Mouse (Mus musculus) forebrain, embryonic 10.5 days (tissue): ENCODE results near the gene Afg1l. TPM values are rescaled to one million over a fixed set of nuclear protein-coding genes. Genes with fewer than 3 reads are reported as not detected.

ENCODE experiments used
- DNase-seq: peaks from one replicate; pipeline ENCODE4 v3.0.0-alpha.2; 2017; ENCODE audit warnings: low spot score; ENCODE audit errors: extremely low spot score
- H3K27ac ChIP-seq: fragments of 300-500 bp; sonication (generic); 2 replicates; pipeline ENCODE4 v1.5.1; 2016; ENCODE audit warnings: mild to moderate bottlenecking
- H3K27me3 ChIP-seq: fragments of 300-500 bp; sonication (generic); 2 replicates; pipeline ENCODE4 v1.6.1; 2016; ENCODE audit warnings: mild to moderate bottlenecking; ENCODE audit not compliant: poor library complexity, severe bottlenecking
- H3K36me3 ChIP-seq: fragments of 300-500 bp; sonication (generic); replicated peaks from 2 replicates; pipeline ENCODE4 v1.6.1; 2016; ENCODE audit warnings: mild to moderate bottlenecking, moderate library complexity
- H3K4me1 ChIP-seq: fragments of 300-500 bp; sonication (generic); 2 replicates; pipeline ENCODE4 v1.6.1; 2016
- H3K4me3 ChIP-seq: fragments of 300-500 bp; sonication (generic); 2 replicates; pipeline ENCODE4 v1.5.1; 2016; ENCODE audit warnings: mild to moderate bottlenecking, moderate library complexity
- H3K9me3 ChIP-seq: fragments of 300-500 bp; sonication (generic); 2 replicates; pipeline ENCODE4 v1.6.1; 2016; ENCODE audit warnings: mild to moderate bottlenecking, moderate library complexity
- WGBS: fragments of 180-500 bp; shearing (Covaris S2); methylation state at CpG from one replicate; pipeline ENCODE4 v1.1.7; 2016; 5-methylcytosine and 5-hydroxymethylcytosine counted together
- polyA plus RNA-seq: library from polyadenylated mRNA; unstranded; fragments of >200 nt; fragmentation: Nextera tagmentation; extraction: Ambion mirVana; gene quantifications from 2 replicates; pipeline ENCODE4 v1.2.1, GENCODE M21; 2016

The Afg1l gene
- polyA plus RNA-seq, 1 experiment from 2014 or later = 3.6 TPM

DNA sequence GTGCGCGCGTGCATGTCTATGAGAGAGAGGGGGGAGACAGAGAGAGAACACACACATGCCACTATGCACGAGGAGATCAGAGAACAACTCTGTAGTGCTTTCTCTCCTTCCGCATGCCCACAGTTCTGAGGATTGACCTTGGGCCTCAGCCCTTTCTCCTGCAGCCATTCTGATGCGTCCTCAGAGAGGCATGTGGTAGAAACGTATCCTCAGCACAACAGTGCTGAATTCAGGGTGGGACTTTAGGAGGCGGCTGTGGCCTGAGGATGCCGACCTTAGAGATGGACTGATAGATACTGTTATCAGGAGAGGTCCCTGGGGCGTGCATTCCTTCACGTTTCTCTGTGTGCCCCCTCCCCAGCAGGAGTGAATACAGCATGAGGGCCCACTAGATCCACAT lies 87.9 kb downstream of the Afg1l start:
- WGBS = 83% methylated on average over 11 of the region's 11 CpGs
- H3K36me3 ChIP-seq = peaks cover 4% of the 10 kb centered on the region; the same call in 1 of the 2 replicates
- no peak overlapping the region for H3K27ac ChIP-seq
- H3K27me3 ChIP-seq = peaks cover 41% of the 10 kb centered on the region
- no peaks in the 10 kb centered on the region for H3K9me3 ChIP-seq
- no peak for DNase-seq
- no peak overlapping the region for H3K4me3 ChIP-seq
- peaks cover 11% of the 10 kb centered on the region for H3K4me1 ChIP-seq

DNA sequence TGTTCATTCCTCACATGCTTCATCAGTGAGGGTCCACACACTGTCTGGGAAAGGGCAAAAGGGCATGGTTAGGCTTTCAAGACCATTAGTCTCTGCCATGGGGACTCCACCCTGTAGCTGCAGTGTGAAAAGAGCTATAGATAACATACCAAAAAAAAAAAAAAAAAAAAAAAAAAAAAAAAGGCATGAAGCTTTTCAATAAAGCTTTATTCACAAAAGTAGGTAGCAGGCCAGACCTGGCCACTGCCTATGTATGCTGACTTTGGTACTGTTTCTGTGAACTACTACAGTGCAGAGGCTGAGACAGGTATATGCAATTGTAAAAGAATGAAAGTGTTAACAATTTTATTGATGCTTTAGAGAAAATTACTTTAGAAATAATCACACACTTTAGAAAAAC lies 90.2 kb downstream of the Afg1l start:
- H3K4me1 ChIP-seq = peaks cover 33% of the 10 kb centered on the region
- H3K27ac ChIP-seq = no peak overlapping the region
- H3K9me3 ChIP-seq = no peaks in the 10 kb centered on the region
- peaks cover 48% of the 10 kb centered on the region for H3K27me3 ChIP-seq
- no peak overlapping the region for H3K4me3 ChIP-seq
- H3K36me3 ChIP-seq = no peaks in the 10 kb centered on the region
- no peak for DNase-seq

DNA sequence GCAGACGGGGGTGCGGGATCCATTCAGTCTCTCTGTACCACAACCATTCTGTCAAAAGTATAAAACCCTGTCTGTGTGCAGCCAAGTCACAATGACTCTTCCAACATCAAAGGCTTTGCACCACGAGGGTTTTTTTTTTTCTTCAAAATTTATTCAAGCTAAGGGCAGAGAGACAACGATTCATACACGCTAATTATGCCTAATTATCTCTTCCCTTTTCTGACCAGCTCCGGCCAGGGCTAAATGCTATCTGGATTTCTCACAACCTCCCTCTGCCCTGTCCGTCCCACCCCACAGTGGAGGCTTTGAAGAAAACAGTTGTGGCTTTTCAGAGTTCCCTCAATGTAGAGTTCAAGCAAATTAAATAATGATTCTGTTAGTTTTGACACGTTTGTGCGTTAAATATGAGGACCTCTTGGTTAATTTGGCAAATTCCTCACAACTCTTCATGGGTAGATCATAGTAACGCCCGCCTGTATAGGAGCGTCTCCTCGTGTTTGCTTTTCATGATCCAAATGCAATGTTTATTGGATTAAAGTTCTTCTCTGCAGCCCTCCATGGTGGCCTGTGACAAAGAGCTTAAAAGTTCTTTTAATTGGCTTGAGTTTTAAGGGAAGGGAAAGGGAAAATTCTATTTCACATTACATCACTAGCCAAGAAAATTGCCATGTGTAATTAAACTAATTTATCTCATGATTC lies 93.3 kb downstream of the Afg1l start:
- Histone ChIP-seq H3K9me3 (no peaks in the 10 kb centered on the region), H3K27me3 (peaks cover 50% of the 10 kb centered on the region), H3K4me1 (peaks cover 33% of the 10 kb centered on the region), H3K27ac (no peak overlapping the region), H3K36me3 (no peaks in the 10 kb centered on the region), H3K4me3 (peak overlapping the region; percentile 16; the same call in 1 of the 2 replicates)
- 28% methylated on average over 13 of the region's 13 CpGs for WGBS
- peak; percentile 34 for DNase-seq

DNA sequence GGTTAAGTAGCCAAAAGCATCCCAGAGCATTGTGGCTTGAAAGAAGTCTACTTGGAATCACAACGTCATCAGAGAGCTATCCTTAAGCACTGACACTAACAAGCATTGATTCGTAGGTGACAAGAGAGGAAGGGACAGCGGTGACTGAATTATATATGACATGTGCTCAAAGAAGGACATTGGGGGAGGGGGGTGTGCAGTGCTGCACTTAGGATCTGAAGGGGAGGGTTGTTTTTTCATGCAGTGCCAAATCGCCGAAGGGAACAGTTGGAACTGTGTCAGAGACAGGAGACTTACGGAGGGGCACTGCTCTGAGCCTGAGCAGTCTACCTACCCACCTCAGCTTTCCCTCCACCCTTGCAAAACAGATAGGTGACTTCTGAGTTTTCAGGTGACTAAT lies 94.7 kb downstream of the Afg1l start:
- no peak for DNase-seq
- no peak overlapping the region for H3K4me3 ChIP-seq
- 71% methylated on average over 6 of the region's 6 CpGs for WGBS

DNA sequence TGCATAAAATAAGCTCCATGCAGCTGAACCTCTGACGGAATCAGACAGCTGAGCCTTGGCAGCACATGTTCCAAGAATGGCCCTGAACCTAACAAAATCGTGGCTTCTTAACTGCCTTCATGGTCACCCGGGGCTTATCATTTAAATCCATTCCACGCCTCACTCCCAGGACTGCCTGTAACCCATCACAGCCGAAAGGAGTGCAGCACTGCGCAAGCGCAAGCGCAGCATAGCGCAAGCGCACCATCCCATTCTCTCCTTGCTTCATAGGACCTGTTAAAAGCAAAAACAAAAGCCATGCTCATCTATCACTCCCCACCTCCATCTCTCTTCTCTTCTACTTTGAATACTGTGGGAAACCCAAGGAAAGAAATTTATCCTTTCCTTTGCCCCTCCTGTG lies 114.1 kb downstream of the Afg1l start:
- no peaks in the 10 kb centered on the region for H3K4me1 ChIP-seq
- 89% methylated on average over 10 of the region's 10 CpGs for WGBS
- no peak overlapping the region for H3K4me3 ChIP-seq
- no peaks in the 10 kb centered on the region for H3K27me3 ChIP-seq
- DNase-seq = no peak
- H3K9me3 ChIP-seq = 0 out of 2 replicates have a peak, but pooled peaks cover 2% of the 10 kb centered on the region
- no peak overlapping the region for H3K27ac ChIP-seq
- no peaks in the 10 kb centered on the region for H3K36me3 ChIP-seq

More for the DNA sequence above, 94.7 kb downstream of the Afg1l start:
- Histone ChIP-seq H3K27me3 (peaks cover 38% of the 10 kb centered on the region), H3K27ac (no peak overlapping the region), H3K4me1 (peaks cover 33% of the 10 kb centered on the region), H3K36me3 (no peaks in the 10 kb centered on the region), H3K9me3 (no peaks in the 10 kb centered on the region)

DNA sequence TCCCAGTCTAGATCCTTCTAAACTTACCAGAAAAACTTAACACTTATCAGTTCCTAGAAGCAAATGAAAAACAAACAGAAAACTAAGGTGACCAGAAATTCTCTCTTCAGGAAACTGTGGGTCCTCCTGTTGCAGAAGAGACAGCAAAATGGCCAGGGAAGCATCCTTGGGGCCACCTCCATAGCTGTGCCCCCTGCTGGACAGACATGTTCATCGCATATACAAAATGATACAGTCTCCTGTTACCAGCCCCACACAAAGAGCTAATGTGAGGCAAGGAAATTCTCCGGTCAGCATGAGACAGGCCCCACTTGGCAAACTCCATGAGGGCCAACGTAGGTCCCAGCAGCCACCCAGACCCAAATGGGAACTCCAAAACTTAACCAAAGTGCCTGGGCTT lies 122.4 kb downstream of the Afg1l start:
- no peak overlapping the region for H3K4me3 ChIP-seq
- H3K36me3 ChIP-seq = no peaks in the 10 kb centered on the region
- H3K9me3 ChIP-seq = no peaks in the 10 kb centered on the region
- H3K27me3 ChIP-seq = no peaks in the 10 kb centered on the region
- 45% methylated on average over 3 of the region's 3 CpGs for WGBS
- peak; percentile 30 for DNase-seq
- 0 out of 2 replicates have a peak overlapping the region, but pooled peaks have one; percentile 31 for H3K27ac ChIP-seq
- no peaks in the 10 kb centered on the region for H3K4me1 ChIP-seq

DNA sequence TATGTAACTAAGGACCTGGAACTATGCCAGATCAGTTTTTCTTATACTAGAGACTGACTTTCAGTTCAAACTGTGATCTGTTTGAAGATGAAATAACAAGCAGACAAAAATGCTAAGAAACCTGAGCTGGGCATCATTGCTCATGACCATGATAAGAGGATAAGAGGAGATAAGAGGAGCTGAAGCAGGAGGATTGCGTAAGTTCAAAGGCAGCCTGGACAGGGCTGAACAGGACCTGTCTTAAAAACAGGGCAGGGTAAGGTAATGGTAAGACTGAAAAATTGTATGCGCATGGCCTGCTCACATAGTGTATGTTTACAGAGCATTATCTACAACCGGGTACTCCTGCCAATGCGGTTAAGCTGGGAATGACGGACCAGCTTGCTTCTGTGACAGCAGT lies 130.4 kb downstream of the Afg1l start:
- H3K27ac ChIP-seq = no peak overlapping the region
- no peak for DNase-seq
- no peaks in the 10 kb centered on the region for H3K9me3 ChIP-seq
- H3K4me1 ChIP-seq = peaks cover 21% of the 10 kb centered on the region
- 92% methylated on average over 5 of the region's 5 CpGs for WGBS
- no peaks in the 10 kb centered on the region for H3K36me3 ChIP-seq
- H3K4me3 ChIP-seq = no peak overlapping the region
- H3K27me3 ChIP-seq = peaks cover 4% of the 10 kb centered on the region; the same call in 1 of the 2 replicates

DNA sequence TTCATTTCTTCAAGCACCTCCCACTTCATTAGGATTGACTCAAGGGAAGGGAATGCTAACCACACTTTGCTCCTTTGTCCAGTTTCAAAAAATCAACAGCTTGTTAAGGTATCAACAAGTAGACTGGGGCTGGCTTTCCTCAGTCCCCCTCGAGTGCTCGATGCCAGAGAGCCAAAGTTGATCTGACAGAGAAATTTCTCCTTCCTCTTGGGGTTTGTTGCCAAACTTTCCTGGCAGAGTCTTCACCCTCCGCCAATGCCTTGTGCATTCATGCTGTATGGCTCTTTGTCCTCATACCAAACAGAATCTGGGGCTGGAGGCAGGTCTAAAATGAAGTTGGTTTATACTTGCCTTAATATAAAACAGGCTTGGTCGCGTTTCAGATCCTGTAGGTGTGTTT lies 131.2 kb downstream of the Afg1l start:
- Histone ChIP-seq H3K4me3 (no peak overlapping the region), H3K27me3 (peaks cover 4% of the 10 kb centered on the region; the same call in 1 of the 2 replicates), H3K27ac (0 out of 2 replicates have a peak overlapping the region, but pooled peaks have one; percentile 22), H3K9me3 (no peaks in the 10 kb centered on the region), H3K4me1 (peaks cover 21% of the 10 kb centered on the region), H3K36me3 (no peaks in the 10 kb centered on the region)
- no peak for DNase-seq
- WGBS = 75% methylated on average over 5 of the region's 5 CpGs

DNA sequence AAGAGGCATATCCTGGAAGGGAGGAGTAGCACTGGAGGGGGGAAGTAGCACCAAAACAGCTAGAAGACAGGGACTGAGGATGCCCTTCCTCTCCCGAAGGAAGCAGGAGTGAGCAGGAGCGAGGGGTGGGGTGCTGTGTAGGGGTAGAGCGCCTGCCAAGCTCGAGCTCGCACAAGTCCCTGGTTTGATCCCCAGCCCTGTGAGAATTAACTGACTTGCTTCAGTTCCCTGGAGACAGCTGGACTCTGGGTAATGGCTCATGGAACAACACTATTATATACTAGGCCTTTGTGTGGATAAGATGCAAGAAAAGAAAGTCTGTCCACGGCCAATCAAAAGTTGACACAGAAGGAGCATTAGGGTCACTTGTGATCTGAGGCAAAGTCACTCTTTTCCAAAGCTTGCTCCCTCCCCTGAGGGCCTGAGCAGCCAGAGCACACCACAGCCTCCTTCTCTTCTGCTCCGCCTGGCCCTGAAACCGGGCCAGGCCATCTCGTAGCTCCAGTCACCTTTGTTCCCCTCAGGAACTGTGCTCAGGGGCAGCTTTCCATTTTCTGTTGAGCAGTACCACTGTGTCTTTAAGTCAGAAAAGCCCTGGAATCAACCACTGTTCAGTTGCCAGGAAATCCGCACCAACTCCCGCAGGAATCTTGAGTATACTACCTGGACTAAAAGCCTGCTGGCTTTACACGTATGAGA lies 132.0 kb downstream of the Afg1l start:
- Histone ChIP-seq H3K36me3 (no peaks in the 10 kb centered on the region), H3K4me1 (peaks cover 29% of the 10 kb centered on the region), H3K9me3 (no peaks in the 10 kb centered on the region), H3K4me3 (no peak overlapping the region; the same call in 1 of the 2 replicates), H3K27ac (peak overlapping the region; percentile 76), H3K27me3 (peaks cover 4% of the 10 kb centered on the region; the same call in 1 of the 2 replicates)
- 42% methylated on average over 12 of the region's 12 CpGs for WGBS
- DNase-seq = no peak

DNA sequence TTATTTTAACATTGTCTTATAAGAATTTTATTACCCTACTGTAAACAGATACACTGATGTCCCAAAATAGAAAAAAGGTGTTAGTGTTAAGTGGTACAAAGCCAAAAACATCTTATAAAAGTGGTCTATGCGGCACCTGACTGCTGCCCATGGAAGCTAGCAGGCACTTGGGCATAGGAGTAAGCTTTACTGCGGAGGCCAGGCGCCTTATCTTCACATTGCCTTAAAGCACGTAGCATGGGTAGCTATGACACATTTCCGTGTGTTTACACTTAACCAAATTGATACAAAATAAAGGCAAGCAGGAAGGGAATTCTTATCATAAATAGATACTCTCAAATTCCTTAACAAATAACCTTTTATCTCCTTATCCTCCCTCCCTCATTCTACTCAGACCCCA lies 135.7 kb downstream of the Afg1l start:
- DNase-seq = no peak

DNA sequence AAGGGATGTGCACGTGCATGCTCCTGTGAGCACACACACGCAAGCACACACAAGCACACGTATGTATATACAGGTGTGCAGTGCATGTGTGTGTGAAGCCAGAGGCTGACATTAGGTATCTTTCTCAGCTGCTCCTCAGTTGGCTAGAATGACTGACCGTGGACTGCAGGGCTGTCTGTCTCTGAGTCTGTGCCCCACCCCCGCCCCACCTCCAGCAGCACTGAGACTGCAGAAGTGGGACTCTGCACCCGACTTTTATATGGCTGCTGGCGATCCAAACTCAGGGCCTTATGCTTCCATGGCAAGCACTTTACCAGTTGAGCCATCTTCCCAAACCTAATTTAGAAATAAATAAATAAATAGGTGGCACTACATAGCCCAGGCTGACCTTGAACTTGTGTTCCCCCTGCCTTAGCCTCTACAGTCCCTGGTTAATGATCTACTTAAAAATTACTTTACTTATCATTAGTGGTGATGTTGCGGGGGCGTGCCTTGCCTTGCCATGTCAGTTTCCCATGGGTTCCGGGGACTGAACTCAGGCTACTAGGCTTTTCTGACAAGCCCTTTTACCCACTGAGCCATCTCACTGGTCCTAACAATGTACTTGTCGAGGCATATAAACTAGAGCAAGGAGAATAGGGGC lies 136.4 kb downstream of the Afg1l start:
- H3K36me3 ChIP-seq = no peaks in the 10 kb centered on the region
- WGBS = 80% methylated on average over 11 of the region's 11 CpGs
- peaks cover 62% of the 10 kb centered on the region for H3K4me1 ChIP-seq
- H3K27ac ChIP-seq = no peak overlapping the region
- no peak for DNase-seq
- no peaks in the 10 kb centered on the region for H3K9me3 ChIP-seq
- H3K4me3 ChIP-seq = no peak overlapping the region
- peaks cover 9% of the 10 kb centered on the region; the same call in 1 of the 2 replicates for H3K27me3 ChIP-seq

More for the DNA sequence above, 135.7 kb downstream of the Afg1l start:
- 92% methylated on average over 5 of the region's 5 CpGs for WGBS
- Histone ChIP-seq H3K4me1 (peaks cover 62% of the 10 kb centered on the region), H3K9me3 (no peaks in the 10 kb centered on the region), H3K27ac (no peak overlapping the region), H3K36me3 (no peaks in the 10 kb centered on the region), H3K27me3 (peaks cover 4% of the 10 kb centered on the region; the same call in 1 of the 2 replicates), H3K4me3 (no peak overlapping the region)

DNA sequence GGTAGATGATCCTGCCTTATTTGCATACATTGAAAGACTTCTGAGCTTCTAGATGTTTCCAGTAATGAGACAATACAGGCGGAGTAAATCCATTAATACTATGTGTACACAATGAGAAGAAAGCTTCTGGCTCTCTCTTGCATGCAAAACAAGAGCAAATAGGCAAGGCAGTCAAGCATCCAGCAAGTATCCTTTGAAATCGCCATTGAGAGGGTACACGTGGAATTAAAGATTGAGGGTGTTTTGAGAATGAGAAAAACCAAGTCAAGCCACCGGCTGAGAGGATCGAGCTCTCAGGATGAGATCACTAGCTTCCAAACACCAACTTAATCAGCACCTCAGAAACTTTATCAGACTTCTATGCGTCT lies 138.0 kb downstream of the Afg1l start:
- WGBS = 30% methylated on average over 6 of the region's 6 CpGs
- H3K36me3 ChIP-seq = no peaks in the 10 kb centered on the region
- no peak overlapping the region for H3K4me3 ChIP-seq
- H3K27me3 ChIP-seq = peaks cover 9% of the 10 kb centered on the region; the same call in 1 of the 2 replicates
- peak overlapping the region; percentile 51; the same call in 1 of the 2 replicates for H3K27ac ChIP-seq
- no peak for DNase-seq
- H3K9me3 ChIP-seq = no peaks in the 10 kb centered on the region
- peaks cover 50% of the 10 kb centered on the region for H3K4me1 ChIP-seq
